Mouse (Mus musculus) midbrain, postnatal 0 days (tissue): ENCODE data around the gene Pde4b. TPM values are rescaled to one million over a fixed set of nuclear protein-coding genes. Genes with fewer than 3 reads are reported as not detected.
A peak's percentile ranks its signal among the peaks of the same experiment; 100 is the strongest.

ENCODE experiments used
- ATAC-seq: fragments of 200-750 bp; cut with Nextera tagmentation; 2 replicates; pipeline ENCODE4 v1.8.0; 2017; ENCODE audit warnings: moderate number of reproducible peaks, mild to moderate bottlenecking, moderate TSS enrichment, moderate library complexity; ENCODE audit not compliant: low FRiP score
- DNase-seq: peaks from one replicate; pipeline ENCODE4 v3.0.0-alpha.2; 2015; ENCODE audit warnings: low spot score
- H3K27ac ChIP-seq: fragments of 300-500 bp; sonication (generic); 2 replicates; pipeline ENCODE4 v1.5.1; 2014; ENCODE audit warnings: low read depth, mild to moderate bottlenecking, low read length, mixed read lengths
- H3K27me3 ChIP-seq: fragments of 300-500 bp; sonication (generic); 2 replicates; pipeline ENCODE4 v1.6.1; 2014; ENCODE audit warnings: low read length, control low read depth, mixed read lengths; ENCODE audit not compliant: insufficient read depth
- H3K36me3 ChIP-seq: fragments of 300-500 bp; sonication (generic); 2 replicates; pipeline ENCODE4 v1.6.1; 2014; ENCODE audit warnings: low read length, control low read depth, mixed read lengths; ENCODE audit not compliant: insufficient read depth
- H3K4me1 ChIP-seq: fragments of 300-500 bp; sonication (generic); 2 replicates; pipeline ENCODE4 v1.6.1; 2014; ENCODE audit warnings: mild to moderate bottlenecking, control low read depth, antibody characterized with exemption, low read length, mixed read lengths; ENCODE audit not compliant: insufficient read depth
- H3K4me2 ChIP-seq: fragments of 300-500 bp; sonication (generic); 2 replicates; pipeline ENCODE4 v1.6.1; 2014; ENCODE audit warnings: low read depth, mild to moderate bottlenecking, low read length, mixed read lengths; ENCODE audit not compliant: poor library complexity, severe bottlenecking
- H3K4me3 ChIP-seq: fragments of 300-500 bp; sonication (generic); 2 replicates; pipeline ENCODE4 v1.5.1; 2014; ENCODE audit warnings: low read depth, mild to moderate bottlenecking, low read length, moderate library complexity
- H3K9ac ChIP-seq: fragments of 300-500 bp; sonication (generic); replicated peaks from 2 replicates; pipeline ENCODE4 v1.6.1; 2014; ENCODE audit warnings: mild to moderate bottlenecking, low read length, moderate library complexity, mixed read lengths; ENCODE audit not compliant: poor library complexity, severe bottlenecking
- H3K9me3 ChIP-seq: fragments of 300-500 bp; sonication (generic); 2 replicates; pipeline ENCODE4 v1.6.1; 2016; ENCODE audit warnings: low read length, control low read depth
- CTCF ChIP-seq: IDR thresholded peaks from 2 replicates; pipeline ENCODE4 v1.5.1; 2016; ENCODE audit warnings: antibody characterized with exemption, mild to moderate bottlenecking
- WGBS: fragments of 180-500 bp; shearing (Covaris S2); extraction: QIAGEN DNeasy Blood & Tissue Kit; methylation state at CpG from one replicate; pipeline ENCODE4 v1.1.7; 2014; 5-methylcytosine and 5-hydroxymethylcytosine counted together
- polyA plus RNA-seq: library from polyadenylated mRNA; unstranded; fragments of >200 nt; fragmentation: Nextera tagmentation; extraction: Ambion mirVana; gene quantifications from 2 replicates; pipeline ENCODE4 v1.2.1, GENCODE M21; 2015
- total RNA-seq: library from RNA; depleted of rRNA; stranded (reverse); fragments of >200 nt; gene quantifications from 2 replicates; pipeline ENCODE4 v1.2.3, GENCODE M21; 2014

The Pde4b gene
- total and polyA plus RNA-seq, 2 experiments from 2014 or later: 65.5 to 90.1 TPM

DNA sequence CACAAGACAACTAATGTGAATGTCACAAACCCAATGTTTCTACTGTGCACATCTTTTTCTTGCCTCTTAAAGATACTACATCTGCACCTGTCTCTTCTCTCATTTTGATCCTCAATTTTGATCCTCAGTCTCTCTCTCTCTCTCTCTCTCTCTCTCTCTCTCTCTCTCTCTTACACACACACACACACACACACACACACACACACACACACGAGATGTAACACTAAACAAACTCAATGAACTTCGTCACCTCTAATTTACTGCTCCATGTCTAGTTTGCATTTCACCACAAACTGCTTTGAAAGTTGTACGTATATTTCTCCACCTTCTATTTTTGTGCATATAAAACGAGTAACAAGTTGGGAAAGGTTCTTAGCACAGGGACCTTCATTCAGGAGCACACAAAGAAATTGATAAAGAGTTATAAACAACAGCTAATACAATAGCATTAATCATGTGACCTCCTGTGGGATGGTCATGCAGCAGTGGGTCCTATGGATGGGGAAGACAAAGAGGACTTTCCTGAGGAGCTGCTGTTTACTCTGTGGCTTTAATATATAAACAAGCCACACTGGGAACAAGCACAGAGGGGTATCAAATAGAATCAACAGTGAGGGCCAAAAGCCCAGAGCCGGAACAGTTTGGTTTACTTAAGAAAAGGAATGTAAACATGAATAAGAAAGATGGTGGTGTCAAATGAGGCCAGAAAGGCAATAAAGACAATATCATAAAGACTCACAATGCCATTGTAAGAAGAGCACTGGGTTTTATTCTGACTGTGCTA lies 372.1 kb downstream of the Pde4b start:
- Histone ChIP-seq H3K4me1 (no peaks in the 10 kb centered on the region), H3K36me3 (no peaks in the 10 kb centered on the region), H3K27me3 (no peaks in the 10 kb centered on the region), H3K9ac (no peak overlapping the region), H3K4me2 (no peak overlapping the region), H3K9me3 (no peaks in the 10 kb centered on the region), H3K4me3 (no peak overlapping the region), H3K27ac (no peak overlapping the region)
- 72% methylated on average over 5 of the region's 5 CpGs for WGBS
- ATAC-seq (no peak), DNase-seq (no peak)
- no peak for TF ChIP-seq CTCF

DNA sequence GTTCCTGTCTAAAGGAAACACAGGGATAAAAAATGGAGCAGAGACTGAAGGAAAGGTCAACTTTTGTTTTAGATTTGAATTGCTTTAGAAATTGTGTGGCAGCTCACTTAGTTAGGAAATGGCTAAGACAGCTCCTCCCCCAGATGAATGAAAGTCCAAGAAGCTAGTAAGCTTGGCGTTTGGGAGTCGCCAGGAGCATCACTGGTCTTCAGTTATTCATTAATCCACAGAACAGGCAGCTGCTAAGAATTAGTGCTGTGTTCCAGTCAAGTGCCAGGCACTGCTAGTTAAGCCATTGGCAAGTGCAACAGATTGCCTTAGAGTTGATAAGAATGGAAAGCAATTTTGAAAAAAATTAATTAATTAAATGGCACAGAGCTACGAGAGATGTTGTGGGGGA lies 390.8 kb downstream of the Pde4b start:
- ATAC-seq (no peak), DNase-seq (no peak)
- WGBS: 54% methylated on average over 3 of the region's 3 CpGs
- H3K27me3 ChIP-seq: no peaks in the 10 kb centered on the region
- no peak overlapping the region for H3K4me2 ChIP-seq
- H3K27ac ChIP-seq: no peak overlapping the region
- no peaks in the 10 kb centered on the region for H3K36me3 ChIP-seq
- no peak overlapping the region for H3K4me3 ChIP-seq
- H3K9ac ChIP-seq: no peak overlapping the region
- no peak for TF ChIP-seq CTCF
- no peaks in the 10 kb centered on the region for H3K9me3 ChIP-seq
- no peaks in the 10 kb centered on the region for H3K4me1 ChIP-seq

DNA sequence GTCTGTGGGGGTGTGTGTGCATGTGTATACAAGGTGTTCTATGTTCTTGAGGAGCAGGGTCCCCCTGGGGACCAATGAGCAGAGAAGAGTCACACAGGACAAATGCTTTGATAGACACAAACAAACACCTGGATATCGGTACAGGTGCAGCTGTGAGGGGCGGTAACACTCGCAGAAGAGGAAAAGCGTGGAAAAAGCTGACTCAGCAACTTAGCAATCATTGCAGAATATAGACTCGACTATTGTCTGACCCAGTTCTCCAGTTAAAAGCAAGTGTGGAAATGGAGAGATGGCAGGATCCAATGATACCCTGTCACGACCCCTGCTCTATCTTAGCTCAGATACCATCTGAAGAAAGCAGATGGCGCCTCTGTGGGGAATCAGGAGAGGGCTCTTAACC lies 391.5 kb downstream of the Pde4b start:
- no peaks in the 10 kb centered on the region for H3K36me3 ChIP-seq
- 90% methylated on average over 7 of the region's 7 CpGs for WGBS
- H3K4me2 ChIP-seq: no peak overlapping the region
- no peaks in the 10 kb centered on the region for H3K4me1 ChIP-seq
- H3K9me3 ChIP-seq: no peaks in the 10 kb centered on the region
- no peak overlapping the region for H3K4me3 ChIP-seq
- no peak for TF ChIP-seq CTCF
- no peaks in the 10 kb centered on the region for H3K27me3 ChIP-seq
- ATAC-seq (no peak), DNase-seq (no peak)
- H3K27ac ChIP-seq: no peak overlapping the region
- H3K9ac ChIP-seq: no peak overlapping the region

DNA sequence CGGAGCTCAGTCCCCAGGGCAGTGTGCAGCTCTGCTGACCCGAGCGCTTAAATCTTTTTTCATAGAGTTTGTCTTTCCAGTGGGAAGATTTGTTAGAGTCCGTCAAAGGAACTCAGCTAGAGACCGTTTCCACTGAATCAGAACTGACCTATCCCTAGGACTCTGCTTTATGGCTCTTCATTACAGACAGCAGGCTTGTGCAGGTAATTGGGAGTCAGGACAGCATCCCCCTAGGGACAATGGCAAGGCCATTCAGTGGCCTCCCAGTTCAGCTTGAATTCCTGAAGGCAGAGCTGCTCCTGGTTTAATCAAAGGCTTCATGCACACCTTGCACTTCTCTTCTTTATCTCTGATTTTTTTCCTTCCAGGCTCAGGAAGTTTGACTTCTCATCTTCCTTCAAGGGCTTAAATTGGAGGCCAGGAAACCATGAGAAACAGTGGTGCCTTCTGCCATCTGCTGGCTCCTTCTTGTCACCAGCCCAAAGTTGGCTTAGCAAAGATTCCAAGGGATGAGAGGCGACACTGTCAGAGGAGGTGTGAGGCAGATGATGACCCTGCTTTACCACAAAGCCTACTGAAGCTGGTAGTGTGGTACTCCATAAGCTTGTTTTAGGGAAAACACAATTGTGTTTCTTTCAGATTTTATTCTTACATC lies 393.6 kb downstream of the Pde4b start:
- Histone ChIP-seq H3K4me3 (no peak overlapping the region), H3K27ac (no peak overlapping the region), H3K36me3 (no peaks in the 10 kb centered on the region), H3K4me2 (no peak overlapping the region), H3K9ac (no peak overlapping the region), H3K4me1 (no peaks in the 10 kb centered on the region), H3K27me3 (no peaks in the 10 kb centered on the region), H3K9me3 (no peaks in the 10 kb centered on the region)
- WGBS: 51% methylated on average over 6 of the region's 6 CpGs
- peak; percentile 94 for TF ChIP-seq CTCF
- DNase-seq (peak; percentile 84), ATAC-seq (peak; percentile 69)

DNA sequence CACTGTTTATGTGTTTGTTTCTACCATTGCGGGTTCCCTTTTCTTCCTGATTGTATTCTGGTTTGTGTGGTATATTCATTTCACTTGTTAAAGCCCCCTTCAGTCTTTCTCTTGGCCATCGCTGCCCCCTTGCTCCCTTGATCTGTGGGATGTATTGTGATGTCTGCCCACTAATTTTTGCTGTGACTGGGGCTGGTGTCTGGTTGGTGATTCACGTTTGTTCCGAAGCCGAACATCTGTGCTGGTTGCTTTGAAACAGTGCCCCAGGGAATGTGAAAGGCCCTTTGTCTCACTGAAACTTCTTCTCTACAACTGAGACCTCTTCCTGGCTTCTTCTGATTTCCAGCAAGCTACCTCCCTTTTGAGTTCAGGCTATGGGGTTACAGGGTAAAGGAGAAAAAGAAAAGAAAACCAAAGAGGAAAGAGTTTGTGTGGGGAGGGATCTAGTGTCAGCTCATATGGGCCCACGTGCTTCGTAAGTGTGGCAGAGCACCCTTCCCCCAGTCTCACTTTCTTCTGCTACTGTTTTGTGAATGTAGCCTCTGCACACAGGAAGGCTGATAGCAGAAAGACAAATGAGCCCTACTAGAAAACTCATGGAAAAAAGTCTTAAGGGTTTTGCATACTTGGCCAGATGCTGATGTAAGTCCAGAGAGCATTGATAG lies 396.1 kb downstream of the Pde4b start:
- Histone ChIP-seq H3K27me3 (no peaks in the 10 kb centered on the region), H3K4me1 (no peaks in the 10 kb centered on the region), H3K9ac (no peak overlapping the region), H3K27ac (no peak overlapping the region), H3K36me3 (0 out of 2 replicates have a peak, but pooled peaks cover 2% of the 10 kb centered on the region), H3K4me3 (no peak overlapping the region), H3K9me3 (no peaks in the 10 kb centered on the region), H3K4me2 (no peak overlapping the region)
- no peak for TF ChIP-seq CTCF
- DNase-seq (no peak), ATAC-seq (no peak)
- WGBS: 48% methylated on average over 7 of the region's 7 CpGs

DNA sequence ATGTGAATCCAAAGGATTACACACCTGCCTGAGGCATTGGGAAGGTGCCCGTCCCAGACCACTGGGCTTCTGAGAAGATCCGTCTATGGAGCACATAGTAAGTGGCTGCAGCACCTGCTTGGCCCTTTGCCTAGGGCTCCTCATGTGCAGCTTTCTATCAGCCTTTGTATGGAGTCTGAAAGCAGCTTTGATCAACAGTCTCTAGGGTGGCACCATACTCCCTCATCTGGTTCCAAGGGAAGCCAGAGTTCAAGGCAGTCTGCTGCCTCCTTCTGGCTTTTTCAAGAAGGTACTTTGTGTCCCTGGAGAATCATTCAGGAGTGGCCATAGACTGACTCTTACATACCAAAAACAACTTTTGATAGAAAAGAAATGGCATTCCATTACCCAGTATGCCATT lies 397.4 kb downstream of the Pde4b start:
- H3K9me3 ChIP-seq: no peaks in the 10 kb centered on the region
- 0 out of 2 replicates have a peak, but pooled peaks cover 2% of the 10 kb centered on the region for H3K36me3 ChIP-seq
- H3K27ac ChIP-seq: no peak overlapping the region
- H3K4me2 ChIP-seq: no peak overlapping the region
- no peaks in the 10 kb centered on the region for H3K27me3 ChIP-seq
- TF ChIP-seq CTCF: peak; percentile 50
- WGBS: 55% methylated on average over 2 of the region's 2 CpGs
- no peaks in the 10 kb centered on the region for H3K4me1 ChIP-seq
- peak; percentile 37 for DNase-seq
- no peak for ATAC-seq
- no peak overlapping the region for H3K9ac ChIP-seq
- no peak overlapping the region for H3K4me3 ChIP-seq
